Mouse (Mus musculus): ENCODE results near the gene Spi1.
A peak's percentile ranks its signal among the peaks of the same experiment; 100 is the strongest.
"Not testable (repeated sequence)": the region's sequence is repeated elsewhere in the genome, so short reads cannot be mapped to it uniquely, and the experiment has no call there.

The Spi1 gene

GRCm38 (mm10) chr2:91081775-91082695 is at the start of gene Spi1:
Spi1 (plus strand) TSS chr2:91082390.
- DNase-seq (ENCODE audit: low spot score) = no peak

GRCm38 (mm10) chr2:91033000-91033399 is 49.2 kb upstream of the Spi1 start:
- no peak for DNase-seq (ENCODE audit: low spot score)

GRCm38 (mm10) chr2:91035385-91035784 is 46.8 kb upstream of the Spi1 start, which contains the start of gene Rapsn:
Rapsn (plus strand) TSS chr2:91035620.
- DNase-seq (ENCODE audit: low spot score) = peak; percentile 64

- DNase-seq (ENCODE audit: low spot score) = no peak
Observed at GRCm38 (mm10) chr2:91041786-91042185, 40.4 kb upstream of the Spi1 start.

GRCm38 (mm10) chr2:91042651-91043398 is 39.4 kb upstream of the Spi1 start:
- DNase-seq (ENCODE audit: low spot score) = no peak

GRCm38 (mm10) chr2:91044727-91045126 is 37.5 kb upstream of the Spi1 start:
- no peak for DNase-seq (ENCODE audit: low spot score)

- DNase-seq (ENCODE audit: low spot score) = not testable (repeated sequence)
Observed at GRCm38 (mm10) chr2:91045805-91046204, 36.4 kb upstream of the Spi1 start.

- DNase-seq (ENCODE audit: low spot score) = no peak
Observed at GRCm38 (mm10) chr2:91047359-91047758, 34.8 kb upstream of the Spi1 start.

- no peak for DNase-seq (ENCODE audit: low spot score)
Observed at GRCm38 (mm10) chr2:91051917-91052316, 30.3 kb upstream of the Spi1 start.

- no peak for DNase-seq (ENCODE audit: low spot score)
Observed at GRCm38 (mm10) chr2:91052752-91053151, 29.4 kb upstream of the Spi1 start.

GRCm38 (mm10) chr2:91053181-91053933 is 28.8 kb upstream of the Spi1 start:
- DNase-seq (ENCODE audit: low spot score) = no peak

- peak; percentile 94 for DNase-seq (ENCODE audit: low spot score)
Observed at GRCm38 (mm10) chr2:91053934-91054382, 28.2 kb upstream of the Spi1 start, which contains the start of gene Psmc3. Psmc3 (plus strand) TSS chr2:91054009.

GRCm38 (mm10) chr2:91058435-91058834 is 23.8 kb upstream of the Spi1 start:
- DNase-seq (ENCODE audit: low spot score) = no peak

GRCm38 (mm10) chr2:91059376-91059775 is 22.8 kb upstream of the Spi1 start:
- DNase-seq (ENCODE audit: low spot score) = no peak

- no peak for DNase-seq (ENCODE audit: low spot score)
Observed at GRCm38 (mm10) chr2:91060544-91061355, 21.4 kb upstream of the Spi1 start.

GRCm38 (mm10) chr2:91061849-91062481 is 20.2 kb upstream of the Spi1 start:
- no peak for DNase-seq (ENCODE audit: low spot score)

- no peak for DNase-seq (ENCODE audit: low spot score)
Observed at GRCm38 (mm10) chr2:91062779-91063606, 19.2 kb upstream of the Spi1 start.

GRCm38 (mm10) chr2:91064211-91064610 is 18.0 kb upstream of the Spi1 start:
- DNase-seq (ENCODE audit: low spot score) = no peak

- no peak for DNase-seq (ENCODE audit: low spot score)
Observed at GRCm38 (mm10) chr2:91065544-91065943, 16.6 kb upstream of the Spi1 start.

- no peak for DNase-seq (ENCODE audit: low spot score)
Observed at GRCm38 (mm10) chr2:91066455-91066854, 15.7 kb upstream of the Spi1 start.
